Mouse (Mus musculus): ENCODE results near the gene Treml4.

The Treml4 gene

DNA sequence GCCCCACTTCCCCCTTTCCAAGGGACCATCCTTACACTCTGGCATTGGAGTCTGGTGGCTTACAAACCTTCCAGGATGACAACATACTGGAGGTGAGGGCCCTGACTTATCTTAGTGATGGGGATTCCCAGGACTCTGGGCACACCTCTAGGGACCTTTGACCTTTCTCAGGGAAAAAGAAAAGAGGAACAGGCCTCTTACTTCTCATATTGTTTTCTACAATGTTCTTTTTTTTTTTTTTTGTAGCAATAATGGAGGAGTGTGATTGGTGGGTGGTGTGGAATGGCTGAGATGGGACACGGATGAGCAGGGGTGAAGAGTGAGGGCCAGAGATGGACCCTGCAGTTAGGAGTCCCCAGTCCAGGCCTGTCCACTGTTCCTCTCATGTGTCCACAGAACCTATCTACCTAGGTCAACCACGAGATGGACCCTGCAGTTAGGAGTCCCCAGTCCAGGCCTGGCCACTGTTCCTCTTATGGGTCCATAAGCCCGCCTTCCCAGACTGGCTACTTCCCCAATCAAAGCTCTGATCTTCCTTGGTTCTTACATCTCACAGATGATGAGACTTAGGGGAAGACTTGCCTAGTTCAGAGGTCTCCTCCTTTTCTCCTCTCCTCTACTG is at the start of gene Treml4:
Gene Treml4 (plus strand): TSS at position 555 of the 622 bp plus-strand sequence.
- no peak for DNase-seq (ENCODE audit: low spot score)

- no peak for DNase-seq (ENCODE audit: low spot score)
These were observed 48.7 kb upstream of the Treml4 start for GRCm38 (mm10) chr17:48215429-48215828.

DNA sequence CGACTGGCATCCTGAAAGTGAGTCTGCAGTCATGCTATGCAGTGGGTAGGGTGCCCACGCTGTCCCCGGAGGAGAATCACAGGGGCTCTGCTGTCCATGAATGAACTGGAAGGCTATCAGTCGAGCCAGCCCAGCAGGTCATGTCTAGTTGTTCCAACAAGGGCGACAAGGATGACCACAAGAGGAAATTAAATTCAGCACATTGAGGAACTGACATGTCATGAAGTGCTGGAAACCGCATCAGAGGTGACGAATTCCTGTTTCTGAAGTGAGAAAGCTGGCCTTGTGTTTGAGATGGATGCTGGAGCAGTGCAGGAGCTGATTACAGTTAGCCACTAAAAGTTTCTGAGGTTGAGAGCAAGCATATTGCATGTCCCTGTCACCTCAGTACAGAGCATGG is 33.4 kb upstream of the Treml4 start:
- DNase-seq (ENCODE audit: low spot score), result no peak

DNA sequence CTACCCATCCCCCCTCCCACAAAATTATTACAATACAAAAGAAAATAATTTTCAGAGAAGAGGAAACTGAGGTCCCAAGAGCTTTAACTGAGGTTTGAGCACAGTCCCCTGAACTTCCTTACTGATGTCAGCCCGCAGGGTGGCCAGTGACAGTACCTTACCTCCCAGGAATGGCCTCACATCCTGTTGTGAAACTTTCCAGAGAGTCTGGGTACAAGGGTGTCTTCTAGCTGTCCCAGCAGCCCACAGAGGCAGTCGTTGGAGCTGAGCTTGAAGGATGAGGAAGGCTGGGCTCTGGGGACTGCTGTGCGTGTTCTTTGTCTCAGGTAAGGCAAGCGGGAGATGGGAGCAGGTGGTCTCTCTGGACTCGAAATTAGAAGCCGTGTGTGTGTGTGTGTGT is 31.6 kb upstream of the Treml4 start, which contains the start of gene Trem1:
Gene Trem1 (plus strand): TSS at position 251 of the 400 bp plus-strand sequence.
- DNase-seq (ENCODE audit: low spot score), result no peak

- DNase-seq (ENCODE audit: low spot score), result no peak
These were observed 30.3 kb upstream of the Treml4 start for GRCm38 (mm10) chr17:48233789-48234188.

DNA sequence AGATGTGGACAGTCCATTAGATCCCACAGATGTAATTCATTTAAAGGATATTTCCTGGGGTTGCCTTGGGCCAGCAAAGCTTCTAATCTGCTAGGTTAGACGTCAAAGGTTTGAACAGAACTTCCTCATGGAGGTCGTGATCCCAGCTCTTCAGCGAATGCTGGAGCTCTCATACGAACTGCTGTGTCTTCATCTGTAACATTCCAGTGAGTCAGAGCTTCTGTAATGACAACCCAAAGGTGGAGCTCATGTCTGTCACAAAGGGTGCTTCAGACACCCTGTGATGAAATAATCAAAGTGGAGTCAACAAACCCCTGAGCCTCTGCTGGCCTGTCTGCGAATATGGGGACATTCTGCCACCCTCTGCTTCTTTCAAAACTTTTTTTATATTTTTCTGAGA is 29.5 kb upstream of the Treml4 start:
- no peak for DNase-seq (ENCODE audit: low spot score)

GRCm38 (mm10) chr17:48235773-48236370 is 28.2 kb upstream of the Treml4 start:
- DNase-seq (ENCODE audit: low spot score), result no peak

DNA sequence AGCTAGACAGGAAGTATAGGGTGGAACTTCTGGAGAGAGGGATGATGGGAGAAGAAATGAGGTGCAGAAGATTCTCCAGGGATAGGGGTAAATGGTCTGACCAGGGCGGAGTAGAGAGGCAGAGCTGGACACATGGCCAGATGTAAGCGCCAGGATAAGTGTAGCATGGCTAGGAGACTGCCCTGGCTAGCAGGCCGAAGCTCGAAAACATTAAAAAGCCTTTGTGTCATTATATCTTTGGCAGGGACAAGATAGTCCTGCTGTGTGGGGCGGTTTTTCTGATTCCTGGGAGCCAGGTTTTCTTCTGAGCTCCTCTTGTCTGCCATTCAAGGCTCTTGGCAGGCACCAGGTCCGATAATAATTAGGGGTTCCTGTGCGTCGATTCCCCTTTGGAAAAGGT is 26.5 kb upstream of the Treml4 start:
- no peak for DNase-seq (ENCODE audit: low spot score)

DNA sequence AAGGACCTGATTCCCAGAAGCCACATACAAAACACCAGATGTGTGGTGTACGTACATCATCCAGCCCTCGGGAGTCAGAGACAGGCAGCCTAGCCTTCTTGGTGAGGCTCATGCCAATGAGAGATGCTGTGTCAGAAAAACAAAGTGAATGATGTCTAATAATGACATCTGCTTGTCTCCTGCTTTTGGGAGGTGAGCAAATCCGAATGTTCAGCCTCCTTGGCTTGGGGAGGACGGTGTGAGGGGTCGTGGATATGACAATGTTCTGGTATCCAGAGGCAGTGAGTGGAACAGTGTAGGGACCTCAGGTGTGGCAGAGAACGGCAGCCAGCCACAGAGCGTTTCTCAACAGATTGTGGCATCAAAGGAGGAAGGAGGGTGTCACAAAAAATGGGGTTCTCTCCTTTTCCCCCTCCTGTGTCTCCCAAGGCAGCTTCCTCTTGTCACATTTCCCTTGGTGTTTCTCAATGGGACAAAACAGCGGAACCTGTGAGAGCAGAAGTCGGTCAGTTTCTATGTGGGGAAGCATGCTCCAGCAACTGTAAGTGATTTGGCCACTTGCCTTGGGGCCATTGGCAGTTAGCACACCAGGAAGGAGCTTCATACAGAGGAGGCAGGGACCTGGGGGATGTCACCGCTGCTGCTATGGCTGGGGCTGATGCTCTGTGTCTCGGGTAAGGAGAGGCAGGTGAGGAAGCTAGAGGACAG is 16.7 kb upstream of the Treml4 start, which contains the start of gene Trem3:
Gene Trem3 (plus strand): TSS at position 557 of the 708 bp plus-strand sequence.
- no peak for DNase-seq (ENCODE audit: low spot score)

DNA sequence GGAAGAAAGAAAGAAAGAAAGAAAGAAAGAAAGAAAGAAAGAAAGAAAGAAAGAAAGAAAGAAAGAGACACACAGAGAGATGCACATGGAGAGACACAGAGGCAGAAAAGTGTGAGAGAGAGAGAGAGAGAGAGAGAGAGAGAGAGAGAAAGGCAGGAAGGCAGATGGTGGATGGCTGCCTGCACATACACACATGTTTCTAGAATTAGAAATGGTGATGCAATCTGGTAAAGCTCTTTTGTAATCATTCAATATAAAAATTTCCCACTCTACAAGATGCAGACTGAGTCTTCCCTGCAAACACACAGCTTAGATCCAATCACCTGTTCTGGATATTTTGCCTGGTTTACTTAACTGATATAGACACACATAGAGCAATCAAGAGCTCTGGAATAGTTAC is 15.1 kb upstream of the Treml4 start:
- DNase-seq (ENCODE audit: low spot score), result no peak

DNA sequence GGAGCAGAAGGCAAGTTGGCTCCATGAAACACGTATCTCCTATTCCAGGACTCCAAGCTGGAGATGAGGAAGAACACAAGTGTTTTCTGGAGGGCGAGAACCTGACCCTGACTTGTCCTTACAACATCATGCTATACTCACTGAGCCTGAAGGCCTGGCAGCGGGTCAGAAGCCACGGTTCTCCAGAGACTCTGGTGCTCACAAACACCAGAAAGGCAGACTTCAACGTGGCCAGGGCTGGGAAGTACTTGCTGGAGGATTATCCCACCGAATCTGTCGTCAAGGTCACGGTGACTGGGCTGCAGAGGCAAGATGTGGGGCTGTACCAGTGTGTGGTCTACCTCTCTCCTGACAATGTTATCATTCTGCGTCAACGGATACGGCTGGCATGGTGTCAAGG is 14.6 kb upstream of the Treml4 start:
- DNase-seq (ENCODE audit: low spot score), result peak; percentile 14

DNA sequence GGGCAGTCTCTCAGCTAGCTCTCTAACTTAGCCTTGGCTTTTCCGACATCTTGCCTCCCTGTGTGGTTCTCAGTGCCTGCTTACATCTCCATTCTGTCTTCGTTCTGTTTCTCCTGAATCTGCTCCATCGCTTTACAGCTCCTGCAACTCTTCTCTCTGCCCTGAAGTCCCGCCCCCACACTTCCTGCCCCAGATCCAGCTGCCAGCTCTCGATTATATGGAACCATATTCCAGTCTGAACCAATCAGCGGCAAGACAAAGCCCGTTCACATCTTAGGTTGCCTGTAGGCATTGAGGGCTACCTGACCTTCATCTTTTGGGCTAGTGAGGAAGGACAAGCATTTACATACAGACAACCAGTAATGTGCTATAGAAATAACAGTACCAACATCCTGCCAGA is 13.5 kb upstream of the Treml4 start:
- no peak for DNase-seq (ENCODE audit: low spot score)

DNA sequence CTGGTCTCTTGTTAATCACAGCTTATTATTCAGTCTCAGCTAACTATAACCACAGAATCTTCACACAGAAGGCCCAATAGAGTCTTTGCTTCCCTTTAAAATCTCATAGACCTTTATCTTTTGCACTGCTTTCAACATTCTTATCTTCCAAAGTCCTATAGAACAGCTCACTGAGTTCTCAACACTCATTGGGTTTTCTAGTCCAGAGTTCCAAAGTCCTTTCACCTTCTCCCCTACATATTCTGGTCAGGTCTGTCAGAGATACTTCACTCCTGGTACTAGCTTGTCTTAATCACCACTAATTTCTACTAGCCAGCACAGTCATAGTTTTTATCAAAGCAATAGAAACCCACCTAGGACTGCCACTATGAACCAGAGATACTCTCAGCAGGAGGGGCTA is 7.5 kb upstream of the Treml4 start:
- no peak for DNase-seq (ENCODE audit: low spot score)

GRCm38 (mm10) chr17:48261868-48262267 is 2.2 kb upstream of the Treml4 start:
- no peak for DNase-seq (ENCODE audit: low spot score)

- no peak for DNase-seq (ENCODE audit: low spot score)
These were observed 567 bp downstream of the Treml4 start for GRCm38 (mm10) chr17:48264662-48265061.

- DNase-seq (ENCODE audit: low spot score), result no peak
These were observed 2.0 kb downstream of the Treml4 start for GRCm38 (mm10) chr17:48266138-48266537.

DNA sequence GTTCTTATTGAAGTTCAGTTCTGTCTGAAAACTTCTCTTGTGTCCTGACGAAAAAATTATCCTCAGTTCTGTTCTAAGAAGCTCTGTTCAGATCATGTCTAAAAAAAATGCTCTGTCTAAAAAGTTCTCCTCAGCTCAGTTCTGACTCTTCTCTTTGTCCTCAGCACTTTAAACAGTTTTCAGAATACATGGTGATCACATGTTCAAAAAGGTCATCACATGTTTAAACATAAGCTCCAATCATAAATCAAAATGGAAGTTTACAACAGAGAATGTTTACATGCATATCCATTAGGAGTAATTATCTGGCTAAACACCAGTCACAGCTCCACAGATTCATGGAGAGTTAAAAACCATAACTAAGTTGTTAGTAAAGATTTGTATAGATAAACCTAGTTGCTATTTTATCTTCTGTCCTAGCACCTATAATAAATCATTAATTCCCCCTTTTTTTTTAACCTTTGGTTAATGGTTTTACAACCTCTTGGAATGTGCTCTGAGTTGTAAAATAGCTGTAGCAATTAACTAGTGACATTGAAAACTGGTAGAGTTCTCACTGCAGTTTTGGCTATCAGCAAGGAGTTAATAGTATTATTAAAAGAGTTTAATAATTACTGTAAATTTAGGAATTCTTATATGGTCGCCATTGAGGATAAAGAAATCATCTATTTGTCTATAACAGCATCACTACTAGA is 2.7 kb downstream of the Treml4 start:
- DNase-seq (ENCODE audit: low spot score), result no peak

DNA sequence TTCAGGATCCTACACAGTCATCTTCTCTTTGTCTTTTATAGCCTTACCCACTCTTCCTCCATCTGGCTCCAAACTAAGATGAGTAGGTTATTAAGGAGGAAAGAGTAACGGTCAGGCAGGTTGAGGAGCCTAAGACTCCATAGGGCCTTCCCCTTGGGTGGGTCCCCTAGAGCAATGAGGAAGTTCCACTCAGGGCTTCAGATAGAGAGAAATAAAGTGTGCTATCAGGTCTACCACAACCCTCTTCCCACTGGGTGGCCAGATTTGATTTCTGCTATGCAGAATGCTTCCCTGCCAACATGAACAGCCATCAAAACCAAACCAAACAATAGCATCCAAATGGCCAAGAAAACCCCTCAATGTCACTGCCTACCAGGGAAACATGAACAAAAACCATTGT is 3.5 kb downstream of the Treml4 start:
- no peak for DNase-seq (ENCODE audit: low spot score)

- DNase-seq (ENCODE audit: low spot score), result no peak
These were observed 4.2 kb downstream of the Treml4 start for GRCm38 (mm10) chr17:48268276-48268675.

- DNase-seq (ENCODE audit: low spot score), result no peak
These were observed 5.7 kb downstream of the Treml4 start for GRCm38 (mm10) chr17:48269833-48270232.

DNA sequence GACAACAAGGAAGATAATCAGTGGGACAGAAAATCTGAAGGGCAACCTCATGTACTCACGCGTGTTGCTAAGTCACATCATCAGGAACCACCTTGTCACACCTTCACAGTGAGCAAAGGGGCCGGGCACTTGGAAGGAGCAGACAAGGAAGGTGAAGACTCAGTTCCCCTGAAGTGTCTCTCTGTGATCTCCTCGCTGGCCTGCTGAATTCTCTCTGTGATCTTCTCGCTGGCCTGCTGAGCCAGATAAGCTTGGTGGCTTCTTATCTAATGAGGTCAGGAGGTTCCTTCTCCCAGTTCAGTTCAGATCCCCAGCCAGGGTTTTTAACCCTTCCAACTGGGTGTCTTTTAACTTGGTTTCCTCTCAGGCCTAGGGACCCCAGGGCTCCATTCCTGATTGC is 8.1 kb downstream of the Treml4 start:
- DNase-seq (ENCODE audit: low spot score), result no peak

DNA sequence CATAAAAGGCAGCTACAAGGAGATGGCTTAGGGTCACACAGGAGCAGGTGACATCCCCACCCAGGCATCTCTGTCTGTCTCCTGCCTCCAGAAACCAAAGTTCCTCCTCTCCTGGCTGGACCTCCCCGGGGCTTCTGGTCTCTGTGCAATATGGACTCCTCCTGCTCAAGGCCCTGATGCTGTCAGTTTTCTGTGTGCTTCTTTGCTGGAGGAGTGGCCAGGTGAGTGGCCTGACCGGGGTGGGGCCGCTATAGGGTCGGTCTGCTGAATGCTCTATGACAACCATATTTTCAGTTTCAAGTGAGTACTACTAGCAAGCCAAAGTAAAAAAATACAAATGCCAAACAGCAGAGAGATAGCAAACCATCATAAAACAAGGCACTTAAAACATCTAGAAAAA is 8.5 kb downstream of the Treml4 start:
- no peak for DNase-seq (ENCODE audit: low spot score)

DNA sequence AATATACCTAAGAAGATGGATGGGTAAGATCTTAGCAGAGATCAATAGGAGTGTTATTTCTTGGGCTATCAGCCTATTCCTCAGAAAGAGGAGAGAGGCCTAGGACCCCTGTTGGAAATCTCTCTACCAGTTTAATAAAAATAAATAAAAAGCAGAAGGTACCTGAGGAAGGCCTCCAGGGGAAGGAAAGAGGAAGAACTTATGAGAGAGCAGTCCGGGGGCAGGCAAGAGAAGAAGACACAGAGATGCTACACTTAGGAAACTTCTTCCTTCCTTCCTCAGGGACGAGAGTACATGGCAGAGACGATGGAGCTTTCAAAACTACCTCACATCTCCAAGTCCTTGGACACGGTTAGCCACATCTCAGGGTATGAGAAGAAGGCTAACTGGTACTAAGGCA is 10.0 kb downstream of the Treml4 start:
- no peak for DNase-seq (ENCODE audit: low spot score)

Measured in adipocyte (in vitro differentiated cells).